Mouse (Mus musculus): ENCODE results near the gene Trpt1.

GRCm38 (mm10) chr19:6970460-6971085 lies 25.4 kb upstream of the Trpt1 start:
- TF ChIP-seq POLR2A (IDR thresholded peaks at IDR 0.05; ENCODE audit: borderline replicate concordance, insufficient read depth, low read length) (no peak), CTCF (IDR thresholded peaks at IDR 0.05; ENCODE audit: borderline replicate concordance, insufficient read depth, low read depth, low read length) (no peak)

Measured in cerebellum, adult 2 months (tissue).